Mouse (Mus musculus) heart, adult 11 months (tissue): ENCODE measurements at regions not wholly inside any gene's neighbourhood (a gene's known extent, or its start where the extent isn't known, plus 50 kb on each side); places are given as distances from the start of the nearest gene placed in this dataset.
"Not testable (repeated sequence)": the region's sequence is repeated elsewhere in the genome, so short reads cannot be mapped to it uniquely, and the experiment has no call there.

Experiments
- DNase-seq: peaks from one replicate; pipeline ENCODE4 v3.0.0; 2022

DNA sequence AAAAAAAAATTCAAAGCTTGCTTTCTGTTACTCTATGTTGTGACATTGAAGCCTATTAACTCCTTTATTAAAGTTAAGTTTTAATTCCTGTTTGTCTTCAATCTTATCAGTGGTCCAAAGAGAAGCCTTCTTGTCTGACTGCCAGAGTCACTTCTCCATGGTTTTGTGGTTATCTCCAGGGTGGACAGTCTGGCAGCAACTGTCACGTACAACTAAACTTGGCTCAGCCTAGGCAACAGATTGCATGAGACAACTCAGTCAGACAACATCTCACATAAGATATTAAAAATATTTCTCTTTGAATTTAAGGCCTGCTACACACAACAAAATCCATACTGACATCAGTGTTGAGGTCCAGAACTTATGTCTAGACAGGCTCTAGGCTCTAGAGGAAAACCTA lies 406.7 kb upstream of the Slc39a10 start:
- DNase-seq, result no peak

DNA sequence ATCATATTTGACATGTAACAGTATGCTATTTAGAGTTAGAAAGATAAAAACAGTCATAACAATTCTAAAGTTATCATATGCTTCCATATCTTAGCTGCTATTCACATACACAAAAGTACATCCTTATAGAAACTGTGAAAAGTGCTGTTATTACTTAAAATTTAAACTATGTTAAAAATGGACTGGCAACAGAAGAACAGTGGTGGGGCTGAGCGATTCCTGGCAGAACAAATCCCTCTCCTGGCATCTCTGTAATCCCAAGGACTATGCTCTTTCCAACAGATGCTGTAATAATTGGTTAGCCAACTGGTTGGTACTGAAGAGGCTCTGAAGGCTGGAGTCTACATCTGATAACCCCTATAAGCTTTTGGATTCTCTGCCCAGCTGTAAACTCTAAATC lies 393.0 kb upstream of the Slc39a10 start:
- DNase-seq, result no peak

DNA sequence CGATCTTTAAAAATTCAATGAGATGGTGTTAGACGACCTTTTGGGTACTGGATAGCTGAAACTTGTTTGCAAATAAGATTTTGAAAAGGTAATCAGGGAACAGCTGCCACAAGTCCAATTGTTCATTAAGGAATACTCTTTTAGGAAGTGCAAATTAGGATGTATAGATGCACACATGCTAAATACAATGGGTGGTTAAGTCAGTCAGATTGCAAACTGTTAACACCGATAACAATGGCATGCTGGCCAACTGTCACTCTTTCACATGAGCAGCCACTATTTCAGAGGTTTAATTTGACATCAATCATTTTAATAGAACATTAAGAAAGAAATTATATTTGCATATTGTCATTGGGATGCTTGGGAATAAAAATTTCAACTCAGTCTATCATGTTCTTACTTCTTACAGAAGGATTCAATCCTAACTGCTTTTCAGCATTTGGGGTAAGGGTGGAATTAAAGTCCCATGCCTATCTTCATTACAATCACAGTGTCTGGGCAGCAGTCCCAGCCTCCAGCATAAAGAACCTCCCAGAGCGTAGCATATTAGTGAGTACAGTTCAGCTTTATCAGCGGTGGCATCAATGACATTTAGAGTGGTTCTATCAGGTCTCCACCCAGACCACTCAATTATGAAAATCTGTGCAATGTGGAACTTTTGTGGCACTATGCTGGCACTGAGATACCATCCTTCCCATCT lies 385.8 kb upstream of the Slc39a10 start:
- DNase-seq, result no peak

DNA sequence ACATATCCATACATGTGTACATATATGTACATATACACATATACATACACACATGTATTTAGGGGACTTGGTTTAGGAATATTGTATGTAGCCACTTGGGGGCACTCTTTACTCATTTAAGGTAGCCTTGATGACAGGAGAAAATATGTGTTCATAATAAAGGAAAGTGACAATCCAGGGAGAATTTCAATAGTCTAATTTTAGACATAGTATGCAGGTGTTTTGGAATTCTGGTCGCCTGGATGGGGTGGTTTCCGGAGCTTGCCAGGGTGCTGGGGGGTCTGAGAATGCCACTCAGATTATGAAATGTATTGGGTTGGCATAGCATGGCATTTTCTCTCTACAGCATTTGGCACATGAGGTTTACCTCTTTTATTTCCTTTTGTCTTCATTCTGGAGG lies 385.2 kb upstream of the Slc39a10 start:
- DNase-seq, result no peak

DNA sequence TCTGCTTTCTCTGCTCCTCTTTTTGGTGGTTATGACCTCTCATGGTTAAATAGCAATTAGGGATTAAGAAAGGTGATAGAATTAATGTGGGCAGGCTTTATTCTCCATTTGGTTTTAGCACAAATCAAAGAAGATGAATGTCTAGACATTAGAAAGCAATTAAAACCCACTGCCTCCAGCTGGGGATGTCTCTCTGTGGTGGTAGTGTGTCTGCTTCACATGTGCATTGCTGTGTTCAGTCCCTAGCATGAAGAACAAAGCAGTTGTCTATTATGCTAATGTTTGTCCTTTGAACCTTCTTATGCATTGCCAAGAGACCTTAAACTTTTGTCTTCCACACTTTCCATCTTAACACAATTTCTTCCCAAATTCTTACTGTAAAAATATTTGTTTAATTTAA lies 379.5 kb upstream of the Slc39a10 start:
- DNase-seq, result no peak

DNA sequence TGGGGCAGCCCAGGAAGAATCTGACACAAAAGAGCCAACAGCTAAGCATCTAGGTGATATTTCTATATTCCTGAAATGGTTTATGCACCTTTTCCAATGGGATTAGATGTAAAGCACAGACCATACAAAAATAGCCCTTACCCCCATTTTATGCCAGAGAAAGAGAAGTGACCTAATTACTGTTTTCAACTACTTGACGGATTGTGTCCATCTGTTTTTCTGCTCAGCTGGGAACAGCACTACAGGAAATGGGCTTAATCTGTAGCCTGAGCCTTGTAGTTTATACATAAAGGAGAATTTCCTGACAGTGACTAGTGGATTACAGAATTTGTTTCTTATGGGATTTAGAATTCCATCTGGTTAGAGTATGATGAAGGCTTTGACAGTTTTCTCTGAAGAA lies 371.0 kb upstream of the Slc39a10 start:
- no peak for DNase-seq

DNA sequence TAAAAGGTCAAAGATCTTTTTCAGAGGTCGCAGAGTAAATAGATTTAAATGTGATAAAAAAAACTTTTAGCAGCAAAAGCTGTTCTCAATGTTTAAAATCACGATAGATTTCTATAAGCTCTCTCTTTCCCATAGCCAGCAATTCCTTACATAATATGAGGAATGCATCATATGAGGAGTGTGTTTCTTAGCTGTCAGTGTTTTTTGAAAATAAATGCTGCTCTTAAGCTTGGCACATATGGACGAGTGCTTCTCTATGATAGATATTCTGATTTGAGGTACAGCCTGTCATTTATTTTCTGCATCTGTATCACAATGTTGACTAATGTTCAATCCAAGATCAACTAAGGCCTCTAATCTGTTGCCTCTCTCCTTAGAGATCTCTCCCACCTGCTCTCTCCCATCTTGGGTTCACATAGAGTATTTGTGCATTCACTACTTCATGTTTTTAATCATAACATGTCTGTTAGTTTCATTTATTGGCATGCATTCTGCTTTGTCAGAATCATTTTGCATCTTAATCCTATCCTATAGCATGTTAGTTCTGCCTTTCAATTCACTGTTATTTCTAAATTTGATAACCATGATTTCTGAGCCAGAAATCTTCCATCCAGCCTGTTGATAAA lies 369.0 kb upstream of the Slc39a10 start:
- no peak for DNase-seq

DNA sequence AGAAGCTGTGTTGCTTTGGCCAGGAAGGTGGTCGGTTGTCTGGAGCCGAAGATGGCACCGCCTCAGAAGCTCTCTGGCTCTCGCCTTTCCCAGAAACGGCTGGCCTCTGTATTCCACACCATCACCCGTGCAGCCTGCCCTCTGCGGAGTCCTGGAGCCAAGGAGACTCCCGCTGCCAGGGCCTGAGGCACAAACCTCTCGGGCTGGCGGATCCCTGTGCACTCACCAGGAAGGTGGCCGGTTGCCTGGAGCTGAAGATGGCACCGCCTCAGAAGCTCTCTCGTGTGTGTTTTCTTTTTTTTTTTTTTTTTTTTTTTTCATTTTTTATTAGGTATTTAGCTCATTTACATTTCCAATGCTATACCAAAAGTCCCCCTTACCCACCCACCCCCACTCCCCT lies 358.1 kb upstream of the Slc39a10 start:
- DNase-seq, result not testable (repeated sequence)

DNA sequence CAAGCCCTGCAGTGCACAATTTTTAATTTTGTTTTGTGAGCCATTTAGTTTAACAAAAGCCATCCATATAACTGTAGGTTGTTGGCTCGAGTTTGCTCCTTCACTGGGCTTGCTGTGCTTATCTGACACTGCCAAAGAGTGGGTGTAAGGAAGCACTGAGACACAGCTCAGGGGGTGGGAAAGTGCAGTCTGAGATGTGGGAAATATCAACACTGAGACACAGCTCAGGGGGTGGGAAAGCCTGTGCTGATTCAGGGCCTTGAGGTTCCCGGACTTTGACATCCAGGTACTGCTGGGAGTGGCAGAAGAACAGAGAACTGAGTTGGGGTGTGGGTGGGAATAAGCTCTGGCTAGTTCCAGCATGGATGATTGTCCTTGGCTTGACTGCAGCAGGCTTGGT lies 324.4 kb upstream of the Slc39a10 start:
- no peak for DNase-seq

DNA sequence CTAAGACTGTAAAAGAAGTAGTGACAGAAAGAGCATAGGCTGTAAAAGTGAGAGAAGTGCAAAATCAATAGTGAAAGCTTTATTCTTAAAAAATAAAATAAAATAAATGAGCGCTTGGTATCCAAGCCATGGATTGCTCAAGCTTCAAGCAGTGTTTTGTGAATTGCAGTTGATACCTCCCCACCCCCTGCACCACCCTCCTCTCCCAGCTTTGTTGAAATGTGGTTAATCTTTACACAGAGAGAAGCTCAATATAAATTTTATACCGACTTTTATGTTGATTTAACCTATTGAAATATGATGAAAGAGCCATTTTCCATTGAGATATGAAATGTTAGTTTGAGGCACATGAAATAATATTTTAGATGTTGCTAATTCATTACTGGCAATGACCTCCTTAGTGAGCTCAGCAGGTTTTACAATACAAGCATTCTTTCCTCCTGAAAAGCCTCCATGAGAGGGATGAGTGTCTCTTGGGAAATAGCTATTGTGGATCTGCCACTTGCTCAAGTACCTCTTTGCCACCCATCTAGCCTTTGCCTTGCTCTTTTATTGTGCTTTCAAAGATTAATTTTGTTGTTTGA lies 323.9 kb upstream of the Slc39a10 start:
- no peak for DNase-seq

DNA sequence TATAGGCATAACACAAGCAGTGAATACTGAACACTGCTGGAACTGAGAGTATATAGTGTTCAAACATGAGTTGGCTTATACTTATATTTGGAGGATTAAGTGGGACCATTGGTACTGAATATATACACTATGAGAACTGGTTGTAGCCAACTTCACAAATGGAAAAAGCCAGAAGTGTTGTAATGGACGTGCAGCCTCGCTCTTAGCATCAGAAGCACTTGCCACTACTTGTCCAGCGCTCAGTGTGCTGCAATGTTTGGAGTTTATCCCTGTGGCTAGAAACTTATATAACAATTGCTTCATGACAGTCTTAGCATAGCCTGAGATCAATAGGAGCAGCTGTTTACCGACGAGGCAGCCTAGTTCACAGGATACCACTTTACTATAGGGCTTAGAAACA lies 320.8 kb upstream of the Slc39a10 start:
- no peak for DNase-seq

DNA sequence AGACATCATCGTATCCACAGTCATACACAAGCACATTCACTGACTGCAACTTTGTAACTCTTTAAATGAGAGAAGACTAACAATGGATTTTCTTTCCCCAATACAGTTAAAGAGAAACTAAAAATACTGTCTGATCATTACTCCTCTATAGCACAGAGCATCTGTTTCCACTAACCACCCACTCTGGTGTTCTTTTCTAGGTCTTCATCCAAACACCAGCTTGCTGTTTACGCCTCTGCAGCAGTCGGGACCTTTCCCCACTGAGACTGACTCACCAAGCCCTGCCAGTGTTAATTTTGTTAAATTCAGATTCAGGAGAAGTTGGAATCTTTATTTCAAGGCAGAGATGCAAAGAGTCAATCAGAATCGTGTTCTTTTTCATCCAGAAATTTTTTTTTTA lies 300.3 kb upstream of the Slc39a10 start:
- DNase-seq, result no peak

DNA sequence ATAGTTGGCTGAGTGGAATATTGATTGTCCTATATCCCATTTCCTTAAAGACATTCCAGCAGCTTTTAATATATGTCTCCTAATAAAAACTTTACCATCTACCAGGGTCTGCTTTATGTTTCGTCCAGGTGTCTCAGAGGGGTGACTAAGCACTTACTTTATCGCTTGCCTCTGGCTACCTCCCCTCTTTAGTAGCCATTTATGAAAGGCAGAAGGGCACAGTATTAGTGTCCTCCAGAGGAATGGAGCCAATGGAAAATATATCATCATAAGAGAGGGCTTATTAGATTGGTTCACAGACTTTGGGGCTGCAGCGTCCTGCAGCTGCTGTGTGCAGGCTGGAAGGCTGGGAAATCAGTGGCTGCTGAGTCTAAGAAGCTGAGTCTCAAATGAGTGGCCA lies 271.8 kb upstream of the Slc39a10 start:
- peak; percentile 42 for DNase-seq

DNA sequence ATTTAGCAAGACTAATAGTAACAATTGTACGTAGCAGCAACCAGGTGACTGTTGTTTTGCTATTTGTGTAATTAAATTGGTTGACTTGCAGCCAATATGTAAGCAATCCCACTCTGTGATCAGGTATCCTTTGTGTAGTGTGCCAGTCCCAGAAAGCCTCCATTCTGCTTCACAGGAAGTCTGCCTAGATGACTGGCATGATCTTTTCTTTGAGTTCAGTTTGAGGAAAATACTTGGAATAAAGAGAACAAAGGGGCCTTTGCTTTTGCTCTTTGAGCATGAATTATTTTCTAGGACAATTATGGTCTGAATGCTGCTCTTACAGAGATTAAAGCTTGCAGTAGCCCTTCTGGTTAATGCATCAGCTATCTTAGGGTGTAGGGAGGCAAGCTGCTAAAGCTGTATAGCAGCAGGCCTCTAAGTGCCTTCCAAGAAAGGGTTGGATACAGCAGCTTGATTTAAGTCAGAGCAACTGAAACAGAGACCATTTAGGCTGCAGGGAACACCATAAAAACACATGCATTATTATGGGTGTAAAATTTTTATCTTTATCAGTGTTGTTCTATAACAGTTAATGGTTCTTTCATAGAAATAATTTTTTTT lies 271.3 kb upstream of the Slc39a10 start:
- DNase-seq, result no peak

DNA sequence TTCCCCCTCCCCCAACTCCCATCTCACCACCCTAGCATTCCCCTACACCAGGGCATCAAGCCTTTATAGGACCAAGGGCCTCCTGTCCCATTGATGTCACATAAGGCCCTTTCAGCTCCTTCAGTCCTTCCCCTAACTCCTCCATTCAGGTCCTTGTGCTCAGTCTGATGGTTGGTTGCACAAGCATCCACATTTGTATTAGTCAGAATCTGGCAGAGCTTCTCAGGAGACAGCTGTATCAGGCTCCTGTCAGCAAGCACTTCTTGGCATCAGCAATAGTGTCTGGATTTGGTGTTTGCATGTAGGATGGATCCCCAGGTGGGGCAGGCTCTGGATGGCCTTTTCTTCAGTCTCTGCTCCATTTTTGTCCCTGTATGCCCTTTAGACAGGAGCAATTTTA lies 237.4 kb upstream of the Slc39a10 start:
- peak; percentile 83 for DNase-seq

DNA sequence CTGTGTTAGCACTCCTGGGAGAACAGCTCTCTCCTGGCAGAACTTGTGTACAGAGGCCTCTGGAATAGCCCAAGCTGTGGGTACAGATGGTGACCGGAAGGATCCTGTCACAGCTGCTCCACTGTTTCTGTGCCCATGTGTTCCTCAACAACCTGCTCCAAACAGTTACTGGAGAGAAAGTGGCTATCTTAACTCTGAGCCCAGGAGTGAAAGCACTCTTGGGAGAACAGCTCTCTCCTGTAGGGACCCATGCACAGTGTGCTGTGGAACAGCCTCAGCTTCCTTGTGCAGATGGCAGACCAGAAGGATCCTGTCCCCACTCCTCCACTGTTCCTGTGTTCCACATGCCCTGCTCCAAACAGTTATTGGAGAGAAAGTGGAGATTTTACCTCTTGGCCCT lies 227.0 kb upstream of the Slc39a10 start:
- no peak for DNase-seq

DNA sequence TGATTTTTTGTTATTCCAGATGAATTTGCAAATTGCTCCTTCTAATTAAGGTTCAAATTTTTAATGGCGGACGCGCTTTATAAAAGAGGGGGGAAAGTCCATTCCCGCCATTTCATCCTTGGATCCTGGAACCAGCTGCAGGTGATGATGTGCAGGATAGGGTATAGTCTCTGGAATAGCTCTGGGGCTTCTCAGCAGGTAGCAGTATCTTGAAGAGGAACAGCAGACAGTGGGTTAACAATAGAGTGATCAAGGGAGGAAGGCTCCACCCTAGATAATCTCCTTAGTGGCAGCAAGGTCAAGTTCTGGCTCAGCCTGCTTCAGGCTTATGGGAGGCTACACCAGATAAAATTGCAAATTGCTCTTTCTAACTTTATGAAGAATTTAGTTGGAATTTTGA lies 224.0 kb upstream of the Slc39a10 start:
- DNase-seq, result not testable (repeated sequence)

DNA sequence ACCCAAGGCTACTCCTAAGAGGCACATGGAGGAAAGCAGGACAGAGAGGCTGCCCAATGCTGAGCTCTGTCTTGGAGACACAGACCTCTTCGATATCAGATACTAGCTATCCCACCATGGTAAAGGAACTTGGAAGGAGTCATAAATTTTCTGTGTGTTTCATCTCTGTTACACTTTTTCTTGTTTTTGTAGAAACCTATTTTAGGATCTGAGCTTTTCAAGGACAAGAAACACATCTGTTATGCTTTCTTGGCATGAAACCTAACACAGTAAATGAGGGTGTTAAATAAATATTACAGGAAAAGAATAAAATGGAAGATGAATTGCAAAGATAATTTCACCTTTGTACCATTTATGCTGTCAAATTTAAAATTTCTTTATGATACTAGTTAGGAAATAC lies 219.8 kb upstream of the Slc39a10 start:
- DNase-seq, result no peak

DNA sequence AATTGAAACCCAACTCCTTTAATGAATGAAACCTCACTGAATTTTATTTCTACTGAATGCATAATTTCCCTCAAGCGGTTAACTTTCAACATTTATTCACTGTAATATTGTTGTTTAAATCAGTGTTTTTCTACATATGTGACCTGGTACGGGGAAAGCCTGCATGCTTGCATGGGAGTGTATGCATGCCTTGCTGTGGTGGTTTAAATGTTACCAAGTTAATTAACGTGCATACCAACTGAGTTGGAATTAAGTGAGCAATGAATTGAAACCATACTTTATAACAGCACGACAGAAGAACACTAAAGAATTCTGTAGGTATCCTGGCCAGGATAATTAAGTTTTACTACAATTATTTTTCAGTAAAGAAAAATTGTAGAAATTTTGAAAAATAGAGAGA lies 211.4 kb upstream of the Slc39a10 start:
- no peak for DNase-seq

DNA sequence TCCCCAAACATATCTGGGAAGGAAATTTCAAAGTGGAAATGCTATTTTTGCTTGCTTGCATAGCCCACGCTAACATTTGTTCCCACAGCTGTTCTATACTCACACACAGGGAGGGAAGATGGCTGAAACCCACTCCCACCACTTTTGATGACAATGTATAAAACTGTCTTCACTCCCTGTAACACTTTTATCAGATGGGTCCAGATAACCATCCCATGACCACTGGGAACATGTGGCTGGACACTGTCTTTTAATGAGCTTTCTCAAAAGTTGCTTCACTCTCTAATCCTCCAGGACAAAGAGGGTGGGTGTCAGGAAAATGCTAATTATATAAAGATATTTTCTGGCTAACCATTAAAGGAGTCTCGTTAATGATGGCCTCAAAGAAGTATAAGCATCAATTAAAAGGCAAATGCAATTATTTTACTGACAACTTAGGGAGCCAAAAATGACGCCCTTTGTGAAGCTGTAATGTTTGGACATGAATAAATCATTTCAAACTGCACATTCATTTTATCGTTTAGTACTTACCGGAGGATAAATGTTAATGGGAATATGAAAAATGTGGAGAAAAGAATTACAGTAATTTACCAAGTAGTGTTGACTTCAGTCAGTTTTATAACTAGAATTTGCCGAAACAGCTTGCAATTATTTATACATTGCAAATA lies 210.8 kb upstream of the Slc39a10 start:
- no peak for DNase-seq

DNA sequence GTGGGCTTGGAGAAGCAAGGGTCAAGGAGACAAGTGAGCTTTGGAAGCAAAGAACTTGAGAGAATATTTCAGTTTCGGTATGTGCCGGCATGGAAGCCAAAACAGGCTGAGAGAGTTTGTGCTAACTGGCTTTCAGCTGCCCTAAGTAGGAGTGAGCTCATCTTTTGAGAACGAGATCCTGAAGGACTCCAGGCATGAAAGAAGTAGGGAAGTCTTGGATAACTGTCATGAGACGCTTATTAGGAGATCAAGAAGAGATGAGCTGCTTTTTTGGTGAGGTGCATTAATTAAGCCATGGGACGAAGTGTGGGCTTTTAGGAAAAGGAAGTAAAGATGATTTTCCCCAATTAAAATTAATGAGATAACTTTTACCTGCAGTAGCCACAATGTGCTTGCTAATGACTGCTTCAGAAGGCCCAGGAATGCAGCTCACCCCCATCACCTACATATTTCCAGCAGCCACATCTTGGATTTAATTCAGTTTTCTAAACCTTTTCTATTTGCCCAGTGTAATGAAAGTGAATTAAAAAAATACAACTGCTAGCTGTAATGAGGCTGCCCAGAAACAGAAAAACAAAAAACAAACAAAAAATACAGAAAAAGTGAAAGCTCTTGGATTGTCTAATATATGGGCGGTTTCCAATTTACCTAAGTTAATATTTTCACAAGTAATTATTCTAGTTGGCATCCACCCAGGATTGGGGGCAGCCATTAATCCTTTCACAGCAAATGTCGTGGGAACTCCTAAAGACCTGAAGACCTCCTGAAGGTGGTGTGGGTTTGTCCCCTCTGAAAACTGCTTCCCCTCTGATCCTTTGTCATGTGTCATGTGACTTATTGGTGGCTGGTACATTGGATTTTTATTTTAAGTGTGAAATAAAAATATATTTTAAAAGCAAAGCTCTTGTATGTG lies 204.7 kb upstream of the Slc39a10 start:
- DNase-seq, result no peak

DNA sequence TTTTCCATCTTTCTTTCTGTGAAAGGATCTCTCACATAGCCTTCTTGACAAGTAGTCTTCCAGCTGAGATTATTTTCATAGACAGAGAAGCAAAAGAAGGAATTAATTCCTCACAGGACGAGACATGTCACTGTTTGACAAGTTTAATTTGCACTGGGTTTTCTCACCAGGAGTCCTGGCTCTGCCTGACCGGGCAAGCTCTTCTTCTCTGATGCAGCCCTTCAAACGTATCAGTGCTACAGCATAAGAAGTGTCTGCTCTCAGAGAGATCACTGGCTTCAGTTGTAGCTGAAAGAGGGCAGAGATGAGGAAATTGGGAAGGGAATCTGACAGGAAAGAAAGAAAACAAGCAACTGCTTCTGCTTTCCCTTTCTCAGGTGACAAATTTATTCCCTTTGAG lies 201.8 kb upstream of the Slc39a10 start:
- peak; percentile 37 for DNase-seq
